Mouse (Mus musculus) intestine, embryonic 14.5 days (tissue): ENCODE measurements around the gene Epha10. TPM values are rescaled to one million over a fixed set of nuclear protein-coding genes. Genes with fewer than 3 reads are reported as not detected.
"Not testable (repeated sequence)": the region's sequence is repeated elsewhere in the genome, so short reads cannot be mapped to it uniquely, and the experiment has no call there.

Experiments used
- ATAC-seq: fragments of 200-750 bp; cut with Nextera tagmentation; replicated peaks from 2 replicates; pipeline ENCODE4 v1.8.0; 2017; ENCODE audit warnings: low read depth, moderate number of reproducible peaks, moderate TSS enrichment, moderate library complexity; ENCODE audit not compliant: low FRiP score, low TSS enrichment
- DNase-seq: peaks from one replicate; pipeline ENCODE4 v3.0.0-alpha.2; 2018; ENCODE audit warnings: low spot score
- H3K27ac ChIP-seq: fragments of 300-500 bp; sonication (generic); 2 replicates; pipeline ENCODE4 v1.5.1; 2014; ENCODE audit warnings: low read depth, mild to moderate bottlenecking, control low read depth
- H3K27me3 ChIP-seq: fragments of 300-500 bp; sonication (generic); replicated peaks from 2 replicates; pipeline ENCODE4 v1.6.1; 2014; ENCODE audit warnings: low read length, control low read depth; ENCODE audit not compliant: control insufficient read depth, insufficient read depth
- H3K36me3 ChIP-seq: fragments of 300-500 bp; sonication (generic); 2 replicates; pipeline ENCODE4 v1.6.1; 2014; ENCODE audit warnings: low read length, control low read depth; ENCODE audit not compliant: control insufficient read depth, insufficient read depth
- H3K4me1 ChIP-seq: fragments of 300-500 bp; sonication (generic); replicated peaks from 2 replicates; pipeline ENCODE4 v1.6.1; 2014; ENCODE audit warnings: low read length, control low read depth, mixed read lengths; ENCODE audit not compliant: control insufficient read depth, insufficient read depth
- H3K4me2 ChIP-seq: fragments of 300-500 bp; sonication (generic); 2 replicates; pipeline ENCODE4 v1.6.1; 2014; ENCODE audit warnings: low read length
- H3K4me3 ChIP-seq: fragments of 300-500 bp; sonication (generic); 2 replicates; pipeline ENCODE4 v1.5.1; 2014; ENCODE audit warnings: low read depth, low read length, control low read depth, mixed read lengths
- H3K9ac ChIP-seq: fragments of 300-500 bp; sonication (generic); 2 replicates; pipeline ENCODE4 v1.6.1; 2014; ENCODE audit warnings: mild to moderate bottlenecking, low read length
- H3K9me3 ChIP-seq: fragments of 300-500 bp; sonication (generic); 2 replicates; pipeline ENCODE4 v1.6.1; 2016; ENCODE audit warnings: low read length, control low read depth; ENCODE audit not compliant: control insufficient read depth
- WGBS: fragments of 180-500 bp; shearing (Covaris S2); extraction: QIAGEN DNeasy Blood & Tissue Kit; methylation state at CpG from one replicate; pipeline ENCODE4 v1.1.7; 2014; 5-methylcytosine and 5-hydroxymethylcytosine counted together
- polyA plus RNA-seq: library from polyadenylated mRNA; unstranded; fragments of >200 nt; fragmentation: Nextera tagmentation; extraction: Ambion mirVana; gene quantifications from 2 replicates; pipeline ENCODE4 v1.2.1, GENCODE M21; 2014

Epha10 gene
- polyA plus RNA-seq, 1 experiment from 2014 or later: 0.19 TPM

DNA sequence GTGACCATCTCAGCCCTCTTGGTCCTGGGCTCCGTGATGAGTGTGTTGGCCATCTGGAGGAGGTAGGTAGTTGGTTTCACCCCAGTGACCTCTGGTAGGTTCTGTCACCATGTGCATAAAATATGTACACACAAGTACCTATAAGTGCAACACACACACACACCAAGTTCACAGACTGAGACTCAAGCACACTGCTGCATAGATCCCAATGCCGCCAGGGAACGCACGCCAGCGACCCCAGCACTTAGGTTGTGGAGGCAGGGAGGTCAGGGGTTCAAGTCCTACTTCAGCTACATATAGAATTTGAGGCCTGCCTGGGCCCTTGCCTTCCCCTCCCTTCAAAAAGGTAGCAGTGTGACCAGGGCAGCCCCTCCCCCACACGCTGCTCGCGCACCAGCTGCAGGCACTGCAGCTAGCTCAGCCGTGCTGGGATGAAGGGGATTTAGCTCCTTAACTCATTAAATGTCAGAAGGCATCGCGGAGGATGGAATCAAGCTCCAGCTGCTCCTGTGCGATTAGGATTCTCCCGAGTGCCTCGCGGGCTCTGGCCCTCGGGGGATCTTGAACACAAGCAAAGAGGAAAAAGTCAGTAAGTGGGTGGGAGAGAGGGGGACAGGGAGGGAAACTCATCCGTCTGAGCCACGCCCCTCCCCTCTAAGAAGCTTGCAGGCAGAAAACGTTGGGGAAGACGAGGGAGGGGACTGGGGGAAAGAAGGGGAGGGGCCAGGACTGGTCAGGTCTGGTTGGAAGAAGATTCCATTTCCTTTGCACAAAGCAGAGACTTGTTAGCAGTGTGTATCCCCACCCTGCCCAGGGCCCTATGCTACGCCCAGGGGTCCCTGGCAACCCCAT is 25.5 kb downstream of the Epha10 start:
- peak overlapping the region; percentile 30 for H3K9ac ChIP-seq
- WGBS: 7% methylated on average over 21 of the region's 21 CpGs

DNA sequence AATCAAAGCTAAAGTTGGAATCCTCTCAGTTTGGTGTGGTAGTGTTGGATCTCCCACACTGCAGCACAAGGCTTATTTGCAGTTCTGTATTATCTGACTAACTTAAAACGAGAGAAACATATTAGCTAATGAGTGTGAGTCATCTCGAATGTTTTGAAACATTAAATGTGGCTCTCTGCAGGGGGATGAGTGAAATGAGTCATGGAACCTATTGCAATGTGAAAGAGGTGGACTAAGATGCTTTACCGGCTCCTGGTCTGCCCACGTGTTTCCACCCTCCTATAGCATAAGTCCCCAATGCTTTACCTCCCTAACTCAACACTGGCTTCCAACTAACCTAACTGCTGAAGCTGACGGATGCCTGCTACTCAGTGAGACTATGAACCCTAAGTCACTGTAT is 47.4 kb downstream of the Epha10 start:
- no peak overlapping the region for H3K4me3 ChIP-seq
- H3K36me3 ChIP-seq: peaks cover 80% of the 10 kb centered on the region
- H3K4me1 ChIP-seq: no peaks in the 10 kb centered on the region
- H3K9ac ChIP-seq: no peak overlapping the region
- no peaks in the 10 kb centered on the region for H3K9me3 ChIP-seq
- H3K27me3 ChIP-seq: no peaks in the 10 kb centered on the region
- H3K4me2 ChIP-seq: no peak overlapping the region
- no peak overlapping the region for H3K27ac ChIP-seq
- no peak for DNase-seq
- 89% methylated on average over 5 of the region's 5 CpGs for WGBS
- ATAC-seq: no peak

More for the DNA sequence above, 25.5 kb downstream of the Epha10 start:
- Histone ChIP-seq H3K4me3 (peak overlapping the region; percentile 17; the same call in 1 of the 2 replicates), H3K27ac (peak overlapping the region; percentile 65), H3K36me3 (no peaks in the 10 kb centered on the region), H3K27me3 (no peaks in the 10 kb centered on the region), H3K9me3 (no peaks in the 10 kb centered on the region), H3K4me2 (peak overlapping the region; percentile 54), H3K4me1 (peaks cover 9% of the 10 kb centered on the region)
- ATAC-seq (peak; percentile 78), DNase-seq (peak; percentile 71)

GRCm38 (mm10) chr4:124936613-124937471 is 56.1 kb downstream of the Epha10 start, which contains the start of gene 9930104L06Rik:
Gene 9930104L06Rik, plus strand, starts transcription at chr4:124937048.
- H3K4me3 ChIP-seq: peak within 1 kb of the TSS; percentile 93
- 0 out of 2 replicates have a peak within 1 kb of the TSS, but pooled peaks have one; percentile 3 for H3K27ac ChIP-seq
- no peaks in the 10 kb centered on the region for H3K27me3 ChIP-seq
- DNase-seq (peak; percentile 97), ATAC-seq (peak; percentile 99)
- H3K4me1 ChIP-seq: peaks cover 17% of the 10 kb centered on the region
- H3K36me3 ChIP-seq: peaks cover 24% of the 10 kb centered on the region; the same call in 1 of the 2 replicates
- WGBS: under 1% methylated on average over 52 of the region's 52 CpGs
- no peaks in the 10 kb centered on the region for H3K9me3 ChIP-seq
- H3K4me2 ChIP-seq: peak within 1 kb of the TSS; percentile 89
- H3K9ac ChIP-seq: peak within 1 kb of the TSS; percentile 73

DNA sequence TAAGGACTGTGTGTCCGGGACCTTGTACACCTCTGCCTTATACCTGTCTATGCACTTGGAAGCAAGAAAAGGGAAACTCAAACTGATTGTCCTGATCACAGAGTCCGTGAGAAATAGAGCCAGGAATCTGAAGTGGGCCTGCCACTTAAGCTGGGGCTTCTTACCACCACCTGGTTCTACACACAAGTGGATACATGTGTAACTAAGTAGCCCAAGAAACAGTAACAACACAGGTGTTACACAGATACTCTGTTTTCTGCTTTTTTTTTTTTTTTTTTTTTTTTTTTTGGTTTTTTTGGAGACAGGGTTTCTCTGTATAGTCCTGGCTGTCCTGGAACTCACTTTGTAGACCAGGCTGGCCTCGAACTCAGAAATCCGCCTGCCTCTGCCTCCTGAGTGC is 58.5 kb downstream of the Epha10 start, which contains the start of gene Cdca8:
TSS of gene Cdca8 (minus strand) at position 101 of the 400 bp plus-strand sequence.
- not testable (repeated sequence) for DNase-seq, H3K9ac ChIP-seq, ATAC-seq, H3K27ac ChIP-seq, H3K9me3 ChIP-seq, H3K27me3 ChIP-seq, H3K4me3 ChIP-seq, H3K4me2 ChIP-seq
- Histone ChIP-seq H3K36me3 (peaks cover 33% of the 10 kb centered on the region), H3K4me1 (peaks cover 17% of the 10 kb centered on the region)
- 89% methylated on average over 4 of the region's 4 CpGs for WGBS

- Histone ChIP-seq H3K27me3 (no peaks in the 10 kb centered on the region), H3K4me1 (peaks cover 2% of the 10 kb centered on the region; the same call in 1 of the 2 replicates), H3K27ac (no peak overlapping the region), H3K9me3 (no peaks in the 10 kb centered on the region), H3K36me3 (peaks cover 33% of the 10 kb centered on the region), H3K4me2 (no peak overlapping the region), H3K4me3 (no peak overlapping the region), H3K9ac (no peak overlapping the region)
- DNase-seq: peak; percentile 99
- WGBS: 6% methylated on average over 4 of the region's 4 CpGs
- ATAC-seq: peak; percentile 48; the same call in 1 of the 2 replicates
Observed at GRCm38 (mm10) chr4:124943022-124943421, 62.3 kb downstream of the Epha10 start.

GRCm38 (mm10) chr4:124943781-124944180 is 63.1 kb downstream of the Epha10 start:
- no peak overlapping the region for H3K4me3 ChIP-seq
- no peaks in the 10 kb centered on the region for H3K4me1 ChIP-seq
- WGBS: 88% methylated on average over 5 of the region's 5 CpGs
- no peak for ATAC-seq
- H3K4me2 ChIP-seq: no peak overlapping the region
- H3K9ac ChIP-seq: no peak overlapping the region
- H3K36me3 ChIP-seq: peaks cover 27% of the 10 kb centered on the region
- H3K9me3 ChIP-seq: no peaks in the 10 kb centered on the region
- no peak overlapping the region for H3K27ac ChIP-seq
- no peaks in the 10 kb centered on the region for H3K27me3 ChIP-seq
- no peak for DNase-seq

- peaks cover 19% of the 10 kb centered on the region for H3K36me3 ChIP-seq
- DNase-seq (no peak), ATAC-seq (no peak)
- no peaks in the 10 kb centered on the region for H3K27me3 ChIP-seq
- H3K4me1 ChIP-seq: no peaks in the 10 kb centered on the region
- H3K9me3 ChIP-seq: no peaks in the 10 kb centered on the region
- H3K27ac ChIP-seq: no peak overlapping the region
- no peak overlapping the region for H3K4me3 ChIP-seq
- no peak overlapping the region for H3K4me2 ChIP-seq
- WGBS: 69% methylated on average over 2 of the region's 2 CpGs
- no peak overlapping the region for H3K9ac ChIP-seq
Observed at GRCm38 (mm10) chr4:124944961-124945360, 64.3 kb downstream of the Epha10 start.

GRCm38 (mm10) chr4:124949488-124949887 is 68.8 kb downstream of the Epha10 start:
- H3K4me3 ChIP-seq: no peak overlapping the region
- ATAC-seq (no peak), DNase-seq (no peak)
- H3K9ac ChIP-seq: no peak overlapping the region
- no peak overlapping the region for H3K4me2 ChIP-seq
- no peaks in the 10 kb centered on the region for H3K27me3 ChIP-seq
- 76% methylated on average over 3 of the region's 3 CpGs for WGBS
- H3K4me1 ChIP-seq: no peaks in the 10 kb centered on the region
- no peaks in the 10 kb centered on the region for H3K36me3 ChIP-seq
- H3K9me3 ChIP-seq: no peaks in the 10 kb centered on the region
- no peak overlapping the region for H3K27ac ChIP-seq
